Mouse (Mus musculus): ENCODE measurements around the gene Prn. TPM values are rescaled to one million over a fixed set of nuclear protein-coding genes. Genes with fewer than 3 reads are reported as not detected.

The Prn gene
- polyA plus RNA-seq, 1 experiment = not detected

- H3K4me1 ChIP-seq (ENCODE audit: control insufficient read depth, insufficient read depth, low read length) = peaks cover 17% of the 10 kb centered on the region
- no peak overlapping the region for H3K27ac ChIP-seq (ENCODE audit: insufficient read depth, low read length)
- no peak overlapping the region for H3K4me3 ChIP-seq (ENCODE audit: insufficient read depth, low read length)
- TF ChIP-seq CTCF (IDR thresholded peaks at IDR 0.05; ENCODE audit: extremely low read depth, insufficient read depth, low read length) (no peak), POLR2A (IDR thresholded peaks at IDR 0.05; ENCODE audit: extremely low read depth, insufficient read depth, low read length) (no peak)
Observed at GRCm38 (mm10) chr2:131996369-131996768, 86.6 kb downstream of the Prn start.

GRCm38 (mm10) chr2:131997356-131997755 lies 87.6 kb downstream of the Prn start:
- Histone ChIP-seq H3K4me3 (ENCODE audit: insufficient read depth, low read length) (no peak overlapping the region), H3K27ac (ENCODE audit: insufficient read depth, low read length) (no peak overlapping the region), H3K4me1 (ENCODE audit: control insufficient read depth, insufficient read depth, low read length) (peaks cover 16% of the 10 kb centered on the region)
- TF ChIP-seq POLR2A (IDR thresholded peaks at IDR 0.05; ENCODE audit: extremely low read depth, insufficient read depth, low read length) = no peak
- TF ChIP-seq CTCF (IDR thresholded peaks at IDR 0.05; ENCODE audit: extremely low read depth, insufficient read depth, low read length) = no peak

GRCm38 (mm10) chr2:132001696-132002334 lies 92.1 kb downstream of the Prn start:
- H3K4me1 ChIP-seq (ENCODE audit: control insufficient read depth, insufficient read depth, low read length) = peaks cover 5% of the 10 kb centered on the region; the same call in 1 of the 2 replicates
- no peak overlapping the region for H3K4me3 ChIP-seq (ENCODE audit: insufficient read depth, low read length)
- no peak overlapping the region for H3K27ac ChIP-seq (ENCODE audit: insufficient read depth, low read length)
- no peak for TF ChIP-seq CTCF (IDR thresholded peaks at IDR 0.05; ENCODE audit: extremely low read depth, insufficient read depth, low read length)
- no peak for TF ChIP-seq POLR2A (IDR thresholded peaks at IDR 0.05; ENCODE audit: extremely low read depth, insufficient read depth, low read length)

- Histone ChIP-seq H3K4me3 (ENCODE audit: insufficient read depth, low read length) (no peak overlapping the region), H3K4me1 (ENCODE audit: control insufficient read depth, insufficient read depth, low read length) (0 out of 2 replicates have a peak, but pooled peaks cover 1% of the 10 kb centered on the region), H3K27ac (ENCODE audit: insufficient read depth, low read length) (no peak overlapping the region)
- no peak for TF ChIP-seq POLR2A (IDR thresholded peaks at IDR 0.05; ENCODE audit: extremely low read depth, insufficient read depth, low read length)
- no peak for TF ChIP-seq CTCF (IDR thresholded peaks at IDR 0.05; ENCODE audit: extremely low read depth, insufficient read depth, low read length)
Observed at GRCm38 (mm10) chr2:132003916-132004315, 94.2 kb downstream of the Prn start.

- no peak overlapping the region for H3K27ac ChIP-seq (ENCODE audit: insufficient read depth, low read length)
Observed at GRCm38 (mm10) chr2:132004495-132005136, 94.9 kb downstream of the Prn start.

GRCm38 (mm10) chr2:132005445-132005844 lies 95.7 kb downstream of the Prn start:
- Histone ChIP-seq H3K4me3 (ENCODE audit: insufficient read depth, low read length) (no peak overlapping the region), H3K27ac (ENCODE audit: insufficient read depth, low read length) (no peak overlapping the region), H3K4me1 (ENCODE audit: control insufficient read depth, insufficient read depth, low read length) (0 out of 2 replicates have a peak, but pooled peaks cover 1% of the 10 kb centered on the region)
- TF ChIP-seq POLR2A (IDR thresholded peaks at IDR 0.05; ENCODE audit: extremely low read depth, insufficient read depth, low read length) (no peak), CTCF (IDR thresholded peaks at IDR 0.05; ENCODE audit: extremely low read depth, insufficient read depth, low read length) (no peak)

More at GRCm38 (mm10) chr2:132004495-132005136, 94.9 kb downstream of the Prn start:
- Histone ChIP-seq H3K4me1 (ENCODE audit: control insufficient read depth, insufficient read depth, low read length) (0 out of 2 replicates have a peak, but pooled peaks cover 1% of the 10 kb centered on the region), H3K4me3 (ENCODE audit: insufficient read depth, low read length) (no peak overlapping the region)
- no peak for TF ChIP-seq CTCF (IDR thresholded peaks at IDR 0.05; ENCODE audit: extremely low read depth, insufficient read depth, low read length)
- TF ChIP-seq POLR2A (IDR thresholded peaks at IDR 0.05; ENCODE audit: extremely low read depth, insufficient read depth, low read length) = no peak

Other genes with a start within 250 kb of the Prn start
- gene Erv3, start 50.2 kb upstream of the Prn start, polyA plus RNA-seq (2012; rRNA removed) = 0.17 and 0.28 TPM in 2 replicates
- 704 and 765 TPM in 2 replicates for gene Prnp, start within 50 bp of the Prn start, polyA plus RNA-seq (2012; rRNA removed)
- gene Prnd, start 40.9 kb downstream of the Prn start, polyA plus RNA-seq (2012; rRNA removed) = 0.40 and 0.46 TPM in 2 replicates
- 32.6 and 35.9 TPM in 2 replicates for gene Rassf2, start 120.3 kb downstream of the Prn start, polyA plus RNA-seq (2012; rRNA removed)
- 109 and 111 TPM in 2 replicates for gene Slc23a2, start 235.2 kb downstream of the Prn start, polyA plus RNA-seq (2012; rRNA removed)